Mouse (Mus musculus) central nervous system, embryonic 14 days (tissue): ENCODE data around the gene Obscn. TPM values are rescaled to one million over a fixed set of nuclear protein-coding genes. Genes with fewer than 3 reads are reported as not detected.

Source experiments
- polyA plus RNA-seq: library from polyadenylated mRNA; depleted of rRNA; stranded (reverse); fragments of >200 nt; gene quantifications from 2 replicates; pipeline ENCODE4 v1.2.3, GENCODE M21; 2012; rRNA removed

Obscn gene
- polyA plus RNA-seq: 0.74 and 2.6 TPM in 2 replicates

GRCm38 (mm10) chr11:59135904-59136452, at the start of gene Obscn:
Gene Obscn (minus strand): TSS chr11:59136402.

GRCm38 (mm10) chr11:59182864-59183331, 46.7 kb upstream of the Obscn start, which contains the start of gene Gjc2:
Gene Gjc2 (minus strand): TSS chr11:59183213.

GRCm38 (mm10) chr11:59163255-59164236, 27.3 kb upstream of the Obscn start, which contains the start of gene Iba57:
Gene Iba57 (minus strand): TSS chr11:59163739.

GRCm38 (mm10) chr11:58978027-58978705, 158.0 kb downstream of the Obscn start, which contains the start of gene Trim11:
Gene Trim11 (plus strand): TSS chr11:58978093.

GRCm38 (mm10) chr11:58954420-58955142, 181.6 kb downstream of the Obscn start, which contains the start of the genes Hist3h2a and Trim17:
Gene Hist3h2a (plus strand): TSS chr11:58954685.
Gene Trim17 (plus strand): TSS chr11:58954685.

GRCm38 (mm10) chr11:58948542-58949479, 187.4 kb downstream of the Obscn start, which contains the start of gene Hist3h2ba:
Gene Hist3h2ba (plus strand): TSS chr11:58948920.

Other genes with a start within 250 kb of the Obscn start
- gene Zfp39, start 232.2 kb downstream of the Obscn start, polyA plus RNA-seq: 5.4 and 5.7 TPM in 2 replicates
- 0.02 and 0.04 TPM in 2 replicates for gene Btnl10, start 218.5 kb downstream of the Obscn start, polyA plus RNA-seq
- gene Rnf187, start 197.5 kb downstream of the Obscn start, polyA plus RNA-seq: 468 and 484 TPM in 2 replicates
- gene Hist3h2ba, start 187.5 kb downstream of the Obscn start, polyA plus RNA-seq: 589 and 846 TPM in 2 replicates
- 100 and 126 TPM in 2 replicates for gene Hist3h2a, start 181.7 kb downstream of the Obscn start, polyA plus RNA-seq
- gene Trim17, start 181.7 kb downstream of the Obscn start, polyA plus RNA-seq: 1.8 and 1.9 TPM in 2 replicates
- 29.6 and 30.8 TPM in 2 replicates for gene Trim11, start 158.3 kb downstream of the Obscn start, polyA plus RNA-seq
- gene Iba57, start 27.3 kb upstream of the Obscn start, polyA plus RNA-seq: 6.6 and 6.9 TPM in 2 replicates
- gene Gjc2, start 46.8 kb upstream of the Obscn start, polyA plus RNA-seq: 0.64 and 0.93 TPM in 2 replicates
- gene Guk1, start 55.8 kb upstream of the Obscn start, polyA plus RNA-seq: 138 and 152 TPM in 2 replicates
- 44.4 and 50.2 TPM in 2 replicates for gene Mrpl55, start 66.1 kb upstream of the Obscn start, polyA plus RNA-seq
- 39.9 and 41.4 TPM in 2 replicates for gene 2310033P09Rik, start 71.9 kb upstream of the Obscn start, polyA plus RNA-seq
- 564 and 587 TPM in 2 replicates for gene Arf1, start 91.9 kb upstream of the Obscn start, polyA plus RNA-seq
- gene Wnt3a, start 154.3 kb upstream of the Obscn start, polyA plus RNA-seq: 0.91 and 0.98 TPM in 2 replicates
- gene Wnt9a, start 170.5 kb upstream of the Obscn start, polyA plus RNA-seq: 3.6 and 5.2 TPM in 2 replicates
- gene Prss38, start 239.3 kb upstream of the Obscn start, polyA plus RNA-seq: 0.14 and 0.20 TPM in 2 replicates